Mouse (Mus musculus) heart, embryonic 12.5 days (tissue): ENCODE results near the gene Mbl1. TPM values are rescaled to one million over a fixed set of nuclear protein-coding genes. Genes with fewer than 3 reads are reported as not detected.

Experiments used
- ATAC-seq: fragments of 200-750 bp; cut with Nextera tagmentation; 2 replicates; pipeline ENCODE4 v1.8.0; 2017; ENCODE audit warnings: moderate TSS enrichment, moderate library complexity; ENCODE audit not compliant: insufficient number of reproducible peaks, low FRiP score
- H3K27ac ChIP-seq: fragments of 300-500 bp; sonication (generic); 2 replicates; pipeline ENCODE4 v1.5.1; 2016; ENCODE audit warnings: mild to moderate bottlenecking, moderate library complexity; ENCODE audit not compliant: poor library complexity, severe bottlenecking
- H3K27me3 ChIP-seq: fragments of 300-500 bp; sonication (generic); replicated peaks from 2 replicates; pipeline ENCODE4 v1.6.1; 2016; ENCODE audit warnings: mild to moderate bottlenecking, moderate library complexity
- H3K36me3 ChIP-seq: fragments of 300-500 bp; sonication (generic); 2 replicates; pipeline ENCODE4 v1.6.1; 2016; ENCODE audit warnings: mild to moderate bottlenecking, moderate library complexity
- H3K4me1 ChIP-seq: fragments of 300-500 bp; sonication (generic); replicated peaks from 2 replicates; pipeline ENCODE4 v1.6.1; 2016; ENCODE audit warnings: mild to moderate bottlenecking
- H3K4me2 ChIP-seq: fragments of 300-500 bp; sonication (generic); 2 replicates; pipeline ENCODE4 v1.6.1; 2016; ENCODE audit warnings: mild to moderate bottlenecking, moderate library complexity
- H3K4me3 ChIP-seq: fragments of 300-500 bp; sonication (generic); 2 replicates; pipeline ENCODE4 v1.5.1; 2016; ENCODE audit warnings: mild to moderate bottlenecking
- H3K9ac ChIP-seq: fragments of 300-500 bp; sonication (generic); 2 replicates; pipeline ENCODE4 v1.6.1; 2016; ENCODE audit warnings: mild to moderate bottlenecking, moderate library complexity
- H3K9me3 ChIP-seq: fragments of 300-500 bp; sonication (generic); replicated peaks from 2 replicates; pipeline ENCODE4 v1.6.1; 2016; ENCODE audit warnings: mild to moderate bottlenecking, moderate library complexity
- WGBS: fragments of 180-500 bp; shearing (Covaris S2); methylation state at CpG from one replicate; pipeline ENCODE4 v1.1.7; 2016; 5-methylcytosine and 5-hydroxymethylcytosine counted together
- polyA plus RNA-seq: library from polyadenylated mRNA; unstranded; fragments of >200 nt; fragmentation: Nextera tagmentation; extraction: Ambion mirVana; gene quantifications from 2 replicates; pipeline ENCODE4 v1.2.1, GENCODE M21; 2016

Mbl1 gene
- polyA plus RNA-seq, 1 experiment from 2014 or later, result 0.27 TPM

GRCm38 (mm10) chr14:41198037-41198730 lies 46.9 kb downstream of the Mbl1 start:
- peak; percentile 75 for ATAC-seq
- peak overlapping the region; percentile 75 for H3K27ac ChIP-seq

More at GRCm38 (mm10) chr14:41198037-41198730, 46.9 kb downstream of the Mbl1 start:
- Histone ChIP-seq H3K4me3 (no peak overlapping the region), H3K9ac (no peak overlapping the region), H3K36me3 (no peaks in the 10 kb centered on the region), H3K27me3 (no peaks in the 10 kb centered on the region), H3K4me1 (peaks cover 16% of the 10 kb centered on the region), H3K9me3 (no peaks in the 10 kb centered on the region), H3K4me2 (no peak overlapping the region)
- whole genome bisulfite sequencing, result 27% methylated on average over 6 of the region's 6 CpGs

Other genes starting within 250 kb of the Mbl1 start
- 43.2 and 46.7 TPM in 2 replicates for gene Tspan14, start 184.7 kb upstream of the Mbl1 start, polyA plus RNA-seq
- 58.7 and 59.1 TPM in 2 replicates for gene Fam213a, start 137.7 kb upstream of the Mbl1 start, polyA plus RNA-seq
- 0.29 TPM in 1 of 2 replicates, not detected in the other for gene Dydc2, start 82.2 kb upstream of the Mbl1 start, polyA plus RNA-seq
- not detected in 2 replicates for gene Dydc1, start 78.5 kb upstream of the Mbl1 start, polyA plus RNA-seq
- gene Mat1a, start 46.4 kb upstream of the Mbl1 start, polyA plus RNA-seq, result 0.63 TPM in 2 replicates
- 0.20 and 0.23 TPM in 2 replicates for gene Sftpa1, start 19.7 kb upstream of the Mbl1 start, polyA plus RNA-seq
- gene Sftpd, start 33.7 kb downstream of the Mbl1 start, polyA plus RNA-seq, result not detected in 2 replicates
- 0.14 TPM in 1 of 2 replicates, not detected in the other for gene Gm2832, start 127.3 kb downstream of the Mbl1 start, polyA plus RNA-seq
- gene Gm5798, start 197.2 kb downstream of the Mbl1 start, polyA plus RNA-seq, result not detected in 2 replicates
- not detected in 2 replicates for gene Gm7945, start 234.9 kb downstream of the Mbl1 start, polyA plus RNA-seq